Mouse (Mus musculus) right cerebral cortex, adult 18-20 months (tissue): Measurements from ENCODE around the gene Alx3.

Experiments
- DNase-seq: peaks from one replicate; pipeline ENCODE4 v3.0.0; 2022; ENCODE audit warnings: mixed read lengths

Alx3 gene

DNA sequence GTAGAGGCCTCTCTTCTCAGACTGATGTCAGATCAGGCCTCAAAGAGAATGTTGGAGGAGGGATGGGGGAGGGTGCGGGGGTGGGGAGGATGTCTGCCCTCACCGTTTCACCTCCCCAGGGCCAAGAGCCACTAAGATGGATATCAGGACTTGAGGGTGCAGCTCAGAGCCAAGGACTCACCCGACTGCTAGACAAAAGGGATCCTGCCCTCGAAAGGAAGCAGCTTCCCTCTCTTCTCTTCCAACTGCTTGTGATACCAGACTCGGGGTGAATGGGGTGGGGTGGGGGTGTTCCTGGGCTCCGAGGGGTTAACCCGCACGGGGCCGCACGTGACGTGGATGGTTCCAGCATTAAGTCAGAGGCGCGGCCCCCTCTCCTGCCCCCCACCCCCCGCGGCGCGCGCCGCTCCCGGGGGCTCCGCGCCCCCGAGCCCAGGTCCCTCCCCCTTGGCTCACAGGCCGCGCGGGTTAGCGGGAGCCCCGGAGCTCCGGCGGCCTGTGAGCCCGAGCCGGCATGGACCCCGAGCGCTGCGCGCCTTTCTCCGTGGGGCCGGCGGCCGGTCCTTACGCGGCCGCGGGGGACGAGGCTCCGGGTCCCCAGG, at the start of gene Alx3:
Alx3 (plus strand) TSS at position 370 of the 602 bp plus-strand sequence.
- no peak for DNase-seq

DNA sequence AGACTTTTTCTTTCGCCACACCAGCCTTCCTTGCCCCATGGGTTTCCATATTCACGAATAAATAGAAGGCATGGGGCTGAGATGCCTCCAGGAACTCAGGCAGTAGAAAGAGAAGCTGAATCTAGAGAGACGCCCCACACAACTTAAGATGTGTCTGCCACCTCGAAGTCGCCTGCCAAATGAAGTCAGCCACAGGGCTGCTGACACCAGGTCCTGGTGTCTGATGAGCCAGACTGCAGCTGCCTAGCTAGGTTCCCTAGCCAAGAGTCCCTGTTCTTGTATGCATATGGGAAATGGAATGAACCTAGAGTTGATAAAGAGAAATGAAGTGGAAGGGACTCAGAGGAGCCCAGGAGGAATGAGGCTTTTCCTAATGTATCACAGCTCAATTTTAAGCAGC, 49.6 kb upstream of the Alx3 start:
- DNase-seq, result no peak

DNA sequence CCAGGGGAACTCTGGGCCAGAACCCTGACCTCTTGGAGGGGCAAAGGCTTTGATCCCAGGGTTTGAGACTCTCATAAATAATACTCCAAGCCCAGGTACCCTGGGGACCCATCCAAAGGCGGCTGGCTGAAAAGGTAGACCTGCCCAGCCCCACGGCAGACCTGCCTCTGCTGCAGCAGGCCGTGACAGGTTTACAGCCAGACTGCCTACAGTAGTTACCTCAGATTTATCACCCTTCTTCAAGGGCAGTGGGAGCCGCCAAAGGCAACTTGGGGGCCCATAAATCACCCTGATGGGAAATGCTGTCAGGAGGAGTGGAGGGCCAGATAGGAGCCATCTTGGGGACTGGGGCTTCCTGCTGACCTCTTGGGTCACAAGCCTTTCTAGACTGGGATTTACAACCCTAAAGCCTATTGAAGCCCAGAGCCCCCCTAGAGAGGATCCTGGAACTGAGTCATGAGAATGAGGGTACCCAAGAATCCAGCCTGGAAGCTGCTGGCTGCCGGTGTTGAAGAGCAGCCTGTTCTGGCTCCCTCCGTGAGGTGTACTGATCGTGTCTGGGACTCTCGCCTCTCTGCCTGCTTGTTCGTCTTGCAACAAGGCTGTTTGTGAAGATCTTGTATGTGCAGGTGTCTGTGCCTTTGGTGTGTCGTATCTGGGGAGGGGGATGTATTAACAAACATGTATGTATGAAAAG, 49.0 kb upstream of the Alx3 start:
- no peak for DNase-seq

DNA sequence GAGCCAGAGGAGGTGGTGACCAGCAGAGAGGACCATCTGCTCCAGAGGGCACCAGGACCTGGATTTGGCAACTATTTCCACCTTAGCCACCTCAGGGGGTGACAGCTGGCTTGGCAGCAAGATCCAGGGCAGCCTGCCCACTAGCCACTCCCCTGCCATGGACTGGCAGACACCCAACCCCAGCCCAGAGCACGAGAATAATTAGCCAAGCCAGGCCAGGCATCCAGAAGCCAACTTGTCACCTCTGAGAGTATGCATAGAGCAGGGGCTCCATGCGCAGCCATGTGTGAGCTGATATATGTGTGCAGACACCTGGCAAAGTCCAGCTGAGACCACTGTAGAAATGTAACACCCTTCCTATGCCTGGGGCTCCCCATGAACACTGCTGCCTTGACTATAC, 47.9 kb upstream of the Alx3 start:
- DNase-seq, result no peak

DNA sequence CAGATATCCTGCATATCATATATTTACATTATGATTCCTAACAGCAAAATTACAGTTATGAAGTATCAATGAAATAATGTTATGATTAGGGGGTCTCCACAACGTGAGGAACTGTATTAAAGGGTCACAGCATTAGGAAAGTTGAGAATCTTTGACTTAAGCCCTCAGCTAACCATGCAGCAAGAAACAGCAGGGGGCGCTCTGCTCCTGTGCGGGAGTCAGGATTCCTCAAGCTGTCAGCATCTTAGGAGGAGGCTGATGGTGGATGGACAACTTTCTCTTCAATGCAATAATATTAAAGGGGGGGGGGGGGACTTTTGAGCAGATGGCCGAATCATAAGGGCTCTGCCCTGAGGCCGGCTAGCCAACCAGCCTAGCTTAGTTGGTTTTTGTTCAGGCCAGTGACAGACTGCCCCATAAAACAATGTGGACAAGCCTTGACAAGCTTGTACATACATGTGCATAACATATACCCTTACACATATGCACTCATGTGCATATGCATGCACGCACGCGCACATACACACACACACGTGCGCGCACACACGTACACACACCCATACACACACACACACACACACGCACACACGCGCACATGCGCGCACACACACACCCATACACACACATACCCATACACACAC, 44.3 kb upstream of the Alx3 start:
- peak; percentile 70 for DNase-seq

- no peak for DNase-seq
Measured at GRCm38 (mm10) chr3:107554842-107555241, 40.0 kb upstream of the Alx3 start, which contains the start of gene Ubl4b. Gene Ubl4b, minus strand, starts transcription at chr3:107555073.

DNA sequence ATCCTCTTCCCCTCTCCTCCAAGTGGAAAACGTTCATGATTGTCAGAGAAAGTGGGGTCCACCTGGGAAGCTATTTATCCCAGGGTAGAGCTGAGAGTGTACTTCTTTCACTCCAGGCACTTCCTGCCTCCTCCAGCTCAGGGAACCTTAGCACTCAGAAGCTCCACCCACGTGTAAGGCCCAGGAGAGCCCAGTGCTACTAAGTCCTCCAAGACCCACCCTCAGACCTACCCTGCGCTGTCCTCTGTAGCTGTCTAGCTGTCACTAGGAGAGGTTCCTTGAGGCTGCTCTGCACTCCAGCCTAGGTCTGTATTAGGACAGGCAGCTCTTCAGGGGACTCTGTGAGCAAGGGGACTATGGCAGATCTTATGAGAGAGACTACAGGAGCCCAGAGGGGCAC, 36.1 kb upstream of the Alx3 start:
- no peak for DNase-seq

GRCm38 (mm10) chr3:107559183-107559582, 35.6 kb upstream of the Alx3 start:
- DNase-seq, result peak; percentile 66

GRCm38 (mm10) chr3:107562104-107562503, 32.7 kb upstream of the Alx3 start:
- no peak for DNase-seq

DNA sequence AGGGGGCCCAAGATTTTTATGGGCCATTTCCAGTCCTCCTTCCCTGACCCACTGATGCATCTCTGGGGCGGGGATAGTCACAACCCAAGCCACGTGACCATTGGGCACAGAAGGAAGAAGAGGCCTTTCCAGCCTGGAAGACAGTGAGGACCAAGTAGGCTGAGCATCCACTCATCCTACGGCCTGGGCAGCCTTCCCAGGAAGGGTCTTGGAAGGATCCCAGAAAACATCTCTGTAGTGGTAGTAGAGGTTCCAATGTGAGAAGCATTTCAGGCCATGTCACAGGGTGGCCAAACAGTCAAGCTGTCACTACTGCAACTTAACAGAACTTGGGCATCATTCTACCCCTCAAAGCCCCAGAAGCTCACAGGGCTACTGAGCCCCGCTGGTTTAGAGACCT, 32.2 kb upstream of the Alx3 start:
- DNase-seq, result no peak

DNA sequence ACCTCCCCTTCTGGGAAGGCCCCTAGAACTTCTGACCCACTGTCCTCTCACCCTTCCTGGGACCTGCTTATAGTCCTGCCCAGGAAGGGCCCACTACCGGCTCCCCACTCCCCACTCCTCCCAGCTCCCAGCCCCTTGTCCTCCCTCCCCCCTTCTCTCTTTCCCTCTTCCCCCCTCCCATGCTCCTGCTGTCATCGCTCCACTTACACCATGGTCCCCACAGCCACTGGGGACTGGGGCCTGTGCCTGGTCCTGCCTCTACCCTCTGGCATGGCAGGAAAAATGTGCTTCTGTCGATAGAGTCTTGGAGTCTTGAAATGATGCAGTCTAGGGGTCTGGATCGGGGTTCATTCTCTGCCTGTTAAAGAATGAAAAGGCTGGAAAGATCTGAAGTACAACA, 31.0 kb upstream of the Alx3 start:
- no peak for DNase-seq

DNA sequence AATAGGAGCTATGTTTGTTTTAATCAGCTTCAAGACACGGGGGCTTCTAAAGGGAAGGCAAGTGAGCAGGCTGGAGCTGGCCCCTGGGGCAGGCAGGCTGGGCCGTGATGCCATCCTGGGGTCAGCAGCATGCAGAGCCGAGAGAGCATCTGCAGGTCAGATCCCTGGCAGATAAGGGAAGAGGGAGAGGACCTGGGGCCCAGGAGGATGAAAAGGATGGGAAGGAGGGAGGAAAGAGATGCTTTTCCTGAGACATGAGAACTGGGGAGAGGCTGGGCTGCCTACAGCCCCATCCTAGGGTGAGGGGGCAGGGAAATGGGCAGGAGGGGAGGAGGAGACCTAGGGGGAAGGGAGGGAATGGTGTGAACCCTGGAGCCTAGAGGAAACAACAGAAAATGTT, 29.5 kb upstream of the Alx3 start:
- no peak for DNase-seq

DNA sequence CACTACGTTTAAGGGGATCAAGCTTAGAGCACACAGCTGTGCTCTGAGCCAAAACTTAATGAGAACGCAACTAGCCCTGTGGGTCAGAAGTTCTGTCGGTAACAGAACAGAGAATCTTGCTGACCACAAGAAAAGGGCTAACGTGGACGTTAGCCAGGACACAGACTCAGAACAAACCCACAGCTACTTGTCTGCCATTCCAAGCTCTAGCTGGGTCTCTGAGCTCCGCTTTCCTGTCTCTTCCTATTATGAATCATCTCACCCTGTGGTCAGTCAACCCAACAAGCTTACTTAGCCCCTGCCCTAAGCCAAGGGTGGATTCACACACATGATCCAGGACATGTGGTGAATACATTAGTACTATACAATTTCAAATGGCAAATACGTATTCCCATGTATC, 27.1 kb upstream of the Alx3 start:
- no peak for DNase-seq

- no peak for DNase-seq
Measured at GRCm38 (mm10) chr3:107568721-107569120, 26.1 kb upstream of the Alx3 start.

- DNase-seq, result no peak
Measured at GRCm38 (mm10) chr3:107571205-107571604, 23.6 kb upstream of the Alx3 start.

DNA sequence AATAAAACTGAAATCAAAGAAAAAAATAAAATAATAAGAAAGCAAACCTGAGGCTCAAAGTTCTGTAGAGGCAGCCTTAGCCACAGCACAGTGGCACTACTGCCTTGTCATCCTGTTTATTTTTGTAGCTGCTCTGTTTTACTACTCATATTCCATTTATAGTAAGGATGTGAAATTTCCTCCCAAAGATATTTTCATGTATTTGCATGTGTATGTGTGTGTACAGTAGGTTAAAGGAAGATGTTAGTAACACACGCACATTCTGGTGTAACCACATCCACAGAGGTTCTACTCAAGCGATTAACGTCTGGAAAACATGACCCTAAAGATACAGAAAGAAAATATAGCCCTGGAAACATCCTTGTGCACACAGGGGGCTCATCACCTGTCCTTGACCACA, 18.0 kb upstream of the Alx3 start:
- no peak for DNase-seq

- no peak for DNase-seq
Measured at GRCm38 (mm10) chr3:107577810-107578390, 16.9 kb upstream of the Alx3 start.

DNA sequence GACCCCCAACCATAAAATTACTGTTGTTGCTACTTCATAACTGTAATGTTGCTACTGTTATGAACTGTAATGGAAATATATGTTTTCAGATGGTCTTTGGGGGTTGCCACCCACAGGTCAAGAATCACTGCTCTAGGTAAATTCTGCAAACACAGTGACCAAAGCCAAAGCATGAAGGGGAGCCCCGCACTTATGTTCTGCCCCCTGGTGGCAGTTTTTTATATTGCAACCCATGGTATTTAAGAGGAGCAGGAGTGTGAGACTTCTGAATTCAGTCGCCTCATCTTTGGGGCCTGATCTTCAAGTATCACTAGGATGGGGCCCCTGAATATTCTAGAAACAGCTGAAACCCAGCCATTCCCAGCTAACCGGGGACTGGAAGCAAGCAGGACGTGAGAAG, 15.4 kb upstream of the Alx3 start:
- peak; percentile 62 for DNase-seq

GRCm38 (mm10) chr3:107581103-107582010, 13.5 kb upstream of the Alx3 start:
- no peak for DNase-seq

- no peak for DNase-seq
Measured at GRCm38 (mm10) chr3:107582130-107582874, 12.5 kb upstream of the Alx3 start.

DNA sequence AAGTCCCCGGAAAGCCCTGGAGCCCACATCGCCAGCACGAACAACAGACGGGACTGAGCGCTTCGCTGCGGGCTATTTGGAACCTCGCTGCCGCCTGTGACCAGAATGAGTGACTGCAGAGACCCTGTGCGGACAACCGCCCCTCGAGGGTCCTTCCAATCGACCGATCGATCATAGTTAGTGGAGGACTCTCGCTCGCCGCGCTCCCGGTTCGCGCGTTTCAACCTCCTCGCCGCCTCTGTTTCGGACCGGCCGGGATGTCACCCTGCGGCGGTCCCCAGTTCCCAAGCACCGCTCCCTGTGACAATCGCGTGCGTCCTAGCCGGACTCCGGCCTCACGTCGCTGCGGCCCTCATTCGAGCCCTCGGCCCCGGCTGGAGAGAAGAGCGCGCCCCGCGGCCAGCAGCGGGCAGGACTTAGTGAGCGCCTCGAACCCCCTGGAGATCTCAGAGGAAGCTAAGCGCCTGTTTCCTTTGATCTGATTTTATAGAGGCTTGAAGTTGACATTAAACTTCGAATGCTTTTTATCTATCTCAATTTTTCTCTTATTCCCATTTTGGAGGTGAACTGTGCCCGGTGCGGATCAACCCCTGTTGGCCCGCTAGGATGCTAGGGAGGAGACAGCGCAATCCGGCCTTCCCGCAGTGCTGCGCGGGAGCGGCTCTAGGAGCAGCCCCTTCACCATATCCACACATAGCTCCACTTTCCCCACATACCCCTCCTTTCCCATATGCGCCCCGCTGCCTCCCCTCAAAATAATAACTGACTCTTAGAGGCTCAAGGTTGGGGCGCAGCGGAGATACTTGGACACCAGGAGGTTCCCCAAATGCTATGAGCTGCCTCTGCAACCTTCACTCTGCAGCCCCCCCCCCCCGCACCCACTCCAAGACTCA, 11.7 kb upstream of the Alx3 start:
- DNase-seq, result no peak
